Mouse (Mus musculus): ENCODE measurements around the gene Phf23. TPM values are rescaled to one million over a fixed set of nuclear protein-coding genes. Genes with fewer than 3 reads are reported as not detected.
"Not testable (repeated sequence)": the region's sequence is repeated elsewhere in the genome, so short reads cannot be mapped to it uniquely, and the experiment has no call there.

The Phf23 gene
- polyA plus RNA-seq, 1 experiment from 2014 or later: 96.2 TPM

- DNase-seq (ENCODE audit: extremely low spot score, low spot score): no peak
These were observed 15.4 kb downstream of the Phf23 start for GRCm38 (mm10) chr11:70010961-70011360.

DNA sequence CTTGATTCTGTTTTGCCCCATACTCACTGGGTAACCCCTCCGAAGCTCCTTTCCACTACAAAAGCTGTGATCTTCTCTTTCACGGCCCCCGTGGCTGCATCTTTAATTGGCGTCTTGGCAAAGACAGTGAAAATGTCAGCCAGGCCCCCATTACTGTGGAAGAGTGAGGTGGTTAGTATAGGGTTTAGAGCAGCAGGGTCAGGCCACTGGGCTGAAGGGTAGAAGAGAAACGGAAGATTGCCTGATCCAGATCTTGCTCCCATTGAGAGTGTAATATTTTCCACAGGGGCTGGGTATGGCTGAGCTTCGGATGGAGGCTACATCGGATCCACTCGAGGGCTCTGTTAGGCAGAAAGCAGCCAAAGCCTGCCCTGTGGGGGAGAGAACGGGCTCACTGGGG, 17.4 kb downstream of the Phf23 start:
- H3K4me3 ChIP-seq: no peak overlapping the region
- no peaks in the 10 kb centered on the region for H3K9me3 ChIP-seq
- peaks cover 60% of the 10 kb centered on the region for H3K36me3 ChIP-seq (replicated peaks)
- DNase-seq (ENCODE audit: extremely low spot score, low spot score): no peak
- no peaks in the 10 kb centered on the region for H3K27me3 ChIP-seq (ENCODE audit: poor library complexity, severe bottlenecking)
- 93% methylated on average over 9 of the region's 9 CpGs for whole genome bisulfite sequencing
- peaks cover 42% of the 10 kb centered on the region for H3K4me1 ChIP-seq
- no peak overlapping the region for H3K27ac ChIP-seq

More at GRCm38 (mm10) chr11:70010961-70011360, 15.4 kb downstream of the Phf23 start:
- H3K36me3 ChIP-seq (replicated peaks): peaks cover 80% of the 10 kb centered on the region
- H3K4me3 ChIP-seq: no peak overlapping the region
- 86% methylated on average over 10 of the region's 10 CpGs for WGBS
- peaks cover 26% of the 10 kb centered on the region for H3K4me1 ChIP-seq
- H3K27me3 ChIP-seq (ENCODE audit: poor library complexity, severe bottlenecking): no peaks in the 10 kb centered on the region
- no peak overlapping the region for H3K27ac ChIP-seq
- no peaks in the 10 kb centered on the region for H3K9me3 ChIP-seq

DNA sequence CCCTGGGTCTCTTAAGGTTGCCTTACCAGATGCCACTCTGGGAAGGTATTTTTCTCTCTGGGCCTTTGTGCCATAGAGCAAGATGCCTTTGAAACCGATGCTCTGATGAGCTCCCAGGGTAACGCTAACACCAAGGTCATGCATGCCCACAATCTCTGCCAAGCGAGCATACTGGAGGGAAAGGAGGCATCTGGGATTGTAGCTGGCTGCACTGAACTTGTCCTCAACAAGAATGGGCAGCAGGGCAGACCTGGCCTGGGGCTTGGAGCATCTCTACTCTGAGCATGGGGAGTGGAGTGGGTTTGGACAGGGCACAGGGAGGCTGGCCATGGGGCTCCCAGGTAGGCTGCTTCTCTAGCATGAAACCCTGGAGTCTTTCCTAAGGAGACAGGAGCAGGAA, 17.8 kb downstream of the Phf23 start:
- no peaks in the 10 kb centered on the region for H3K27me3 ChIP-seq (ENCODE audit: poor library complexity, severe bottlenecking)
- DNase-seq (ENCODE audit: extremely low spot score, low spot score): no peak
- H3K4me1 ChIP-seq: peaks cover 47% of the 10 kb centered on the region
- no peak overlapping the region for H3K27ac ChIP-seq
- 92% methylated on average over 3 of the region's 3 CpGs for WGBS
- H3K9me3 ChIP-seq: no peaks in the 10 kb centered on the region
- no peak overlapping the region; the same call in 1 of the 2 replicates for H3K4me3 ChIP-seq
- H3K36me3 ChIP-seq (replicated peaks): peaks cover 55% of the 10 kb centered on the region

DNA sequence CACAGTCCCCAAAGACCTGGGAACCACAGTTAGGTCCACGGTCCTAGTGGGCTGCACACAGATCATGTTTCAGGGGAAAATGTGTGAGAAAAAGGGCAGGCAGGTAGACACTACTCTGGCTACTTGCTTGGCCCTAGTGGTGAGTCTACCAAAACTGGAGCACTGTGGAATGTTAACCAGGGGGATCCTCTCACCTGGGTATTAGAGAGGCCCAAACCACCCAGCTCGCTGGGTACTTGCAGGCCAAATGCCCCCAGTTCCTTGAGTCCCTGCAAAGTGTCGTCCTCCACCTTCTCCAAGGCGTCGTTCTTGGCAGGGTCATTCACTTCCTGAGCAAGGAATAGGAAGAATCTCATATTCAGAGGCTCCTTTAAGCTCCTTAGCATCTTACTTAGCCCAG, 18.5 kb downstream of the Phf23 start:
- DNase-seq (ENCODE audit: extremely low spot score, low spot score): no peak
- H3K4me1 ChIP-seq: peaks cover 54% of the 10 kb centered on the region
- peaks cover 49% of the 10 kb centered on the region for H3K36me3 ChIP-seq (replicated peaks)
- H3K27ac ChIP-seq: no peak overlapping the region
- 65% methylated on average over 5 of the region's 5 CpGs for WGBS
- no peaks in the 10 kb centered on the region for H3K9me3 ChIP-seq
- H3K27me3 ChIP-seq (ENCODE audit: poor library complexity, severe bottlenecking): no peaks in the 10 kb centered on the region
- peak overlapping the region; percentile 65; the same call in 1 of the 2 replicates for H3K4me3 ChIP-seq

GRCm38 (mm10) chr11:70014880-70015558, 19.4 kb downstream of the Phf23 start, which contains the start of gene Acadvl:
Acadvl (minus strand) TSS chr11:70015411.
- Histone ChIP-seq H3K36me3 (replicated peaks) (peaks cover 39% of the 10 kb centered on the region), H3K27me3 (ENCODE audit: poor library complexity, severe bottlenecking) (no peaks in the 10 kb centered on the region), H3K4me3 (peak within 1 kb of the TSS; percentile 65), H3K9me3 (no peaks in the 10 kb centered on the region), H3K27ac (peak within 1 kb of the TSS; percentile 85), H3K4me1 (peaks cover 63% of the 10 kb centered on the region)
- DNase-seq (ENCODE audit: extremely low spot score, low spot score): peak; percentile 86
- under 1% methylated on average over 35 of the region's 35 CpGs for WGBS

GRCm38 (mm10) chr11:70015677-70016076, 20.1 kb downstream of the Phf23 start:
- Histone ChIP-seq H3K27me3 (ENCODE audit: poor library complexity, severe bottlenecking) (no peaks in the 10 kb centered on the region), H3K36me3 (replicated peaks) (peaks cover 33% of the 10 kb centered on the region), H3K4me1 (peaks cover 70% of the 10 kb centered on the region), H3K9me3 (no peaks in the 10 kb centered on the region), H3K4me3 (peak overlapping the region; percentile 65), H3K27ac (0 out of 2 replicates have a peak overlapping the region, but pooled peaks have one; percentile 85)
- DNase-seq (ENCODE audit: extremely low spot score, low spot score): no peak
- WGBS: 67% methylated on average over 6 of the region's 6 CpGs

GRCm38 (mm10) chr11:70016177-70016576, 20.6 kb downstream of the Phf23 start:
- 79% methylated on average over 2 of the region's 2 CpGs for WGBS
- not testable (repeated sequence) for DNase-seq (ENCODE audit: extremely low spot score, low spot score)

GRCm38 (mm10) chr11:70016669-70017068, 21.1 kb downstream of the Phf23 start, which contains the start of gene Dlg4:
Dlg4 (plus strand) TSS chr11:70016942.
- DNase-seq (ENCODE audit: extremely low spot score, low spot score): no peak
- Histone ChIP-seq H3K27ac (peak within 1 kb of the TSS; percentile 96), H3K36me3 (replicated peaks) (peaks cover 23% of the 10 kb centered on the region), H3K4me1 (peaks cover 80% of the 10 kb centered on the region), H3K27me3 (ENCODE audit: poor library complexity, severe bottlenecking) (no peaks in the 10 kb centered on the region), H3K9me3 (no peaks in the 10 kb centered on the region), H3K4me3 (peak within 1 kb of the TSS; percentile 77)
- WGBS: 73% methylated on average over 3 of the region's 3 CpGs

More at GRCm38 (mm10) chr11:70016177-70016576, 20.6 kb downstream of the Phf23 start:
- Histone ChIP-seq H3K36me3 (replicated peaks) (peaks cover 28% of the 10 kb centered on the region), H3K4me1 (peaks cover 75% of the 10 kb centered on the region)
- not testable (repeated sequence) for H3K9me3 ChIP-seq; H3K27ac ChIP-seq; H3K4me3 ChIP-seq; H3K27me3 ChIP-seq (ENCODE audit: poor library complexity, severe bottlenecking)

DNA sequence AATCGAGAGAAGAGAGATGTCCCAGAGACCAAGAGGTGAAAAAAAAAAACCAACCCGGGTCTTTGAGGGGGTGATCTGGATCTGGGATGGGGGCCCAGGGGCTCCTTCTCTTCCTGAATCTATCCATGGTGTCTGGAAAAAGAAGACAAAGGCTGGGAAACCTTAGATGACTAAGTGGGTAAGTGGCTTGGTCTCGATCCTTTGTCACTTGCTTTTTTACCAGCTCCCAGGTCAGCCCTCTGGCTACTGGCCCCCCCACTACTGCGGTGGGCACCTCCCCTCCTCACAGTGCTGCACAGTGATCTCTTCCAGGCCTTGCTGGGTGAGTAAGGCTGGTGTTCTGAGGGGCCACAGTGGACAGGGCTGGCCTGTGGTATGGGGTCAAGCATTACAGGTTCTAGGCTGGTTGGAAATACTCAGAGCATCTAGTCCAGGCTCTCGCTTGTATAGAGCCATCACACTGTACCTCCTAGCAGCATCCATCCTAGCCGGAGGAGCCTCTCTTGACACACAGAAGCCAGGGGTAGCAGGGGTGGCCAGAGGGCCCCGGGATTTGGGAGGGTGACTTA, 21.7 kb downstream of the Phf23 start:
- 31% methylated on average over 7 of the region's 7 CpGs for WGBS
- no peak for DNase-seq (ENCODE audit: extremely low spot score, low spot score)

DNA sequence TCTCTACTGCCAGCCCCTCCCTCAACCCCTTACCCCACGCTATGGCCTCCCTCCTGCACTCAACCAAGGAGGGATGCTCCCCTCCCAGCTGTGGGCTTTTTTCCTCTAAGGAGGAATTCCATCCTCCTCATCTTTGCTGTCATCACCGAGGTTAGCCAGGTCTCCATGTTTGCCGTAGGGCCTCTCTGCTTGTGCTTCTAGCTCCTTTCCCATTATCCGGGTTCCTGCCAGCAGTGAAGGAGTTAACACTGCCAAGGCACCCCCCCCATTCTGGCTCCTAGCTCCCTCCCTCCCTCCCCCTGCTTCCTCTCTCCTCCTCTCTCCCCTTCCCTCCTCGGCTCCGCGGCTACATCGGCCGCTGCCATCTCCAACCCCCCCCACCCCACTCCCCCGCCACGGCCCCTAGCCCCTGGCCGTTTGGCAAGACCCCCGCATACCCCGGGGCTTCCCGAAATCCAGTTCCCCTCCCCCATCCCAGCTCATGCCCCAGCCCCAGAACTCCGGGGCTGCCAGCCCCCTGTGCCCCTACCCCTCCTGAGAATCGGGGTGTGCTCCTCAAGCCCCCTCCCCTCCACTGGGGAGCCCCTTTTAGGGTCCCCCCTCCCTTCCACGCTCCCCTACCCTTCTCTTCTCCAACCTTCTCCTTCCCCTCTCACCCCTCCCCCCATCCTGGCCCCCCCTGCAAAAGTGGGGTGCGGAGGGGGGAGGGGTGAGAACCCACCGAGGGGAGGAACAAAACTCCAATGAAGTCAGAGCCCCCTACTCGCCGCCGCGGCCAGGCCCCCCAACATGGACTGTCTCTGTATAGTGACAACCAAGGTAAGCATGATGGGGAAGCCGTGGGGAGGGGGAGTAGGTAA, 22.8 kb downstream of the Phf23 start:
- peaks cover 97% of the 10 kb centered on the region for H3K4me1 ChIP-seq
- peak; percentile 79 for DNase-seq (ENCODE audit: extremely low spot score, low spot score)
- WGBS: 1% methylated on average over 25 of the region's 25 CpGs
- peaks cover 6% of the 10 kb centered on the region for H3K36me3 ChIP-seq (replicated peaks)
- H3K4me3 ChIP-seq: peak overlapping the region; percentile 77
- H3K27ac ChIP-seq: peak overlapping the region; percentile 96
- H3K9me3 ChIP-seq: no peaks in the 10 kb centered on the region
- H3K27me3 ChIP-seq (ENCODE audit: poor library complexity, severe bottlenecking): no peaks in the 10 kb centered on the region

More for the DNA sequence above, 21.7 kb downstream of the Phf23 start:
- H3K36me3 ChIP-seq (replicated peaks): peaks cover 16% of the 10 kb centered on the region
- H3K27me3 ChIP-seq (ENCODE audit: poor library complexity, severe bottlenecking): no peaks in the 10 kb centered on the region
- H3K4me1 ChIP-seq: peaks cover 86% of the 10 kb centered on the region
- H3K4me3 ChIP-seq: peak overlapping the region; percentile 77
- no peaks in the 10 kb centered on the region for H3K9me3 ChIP-seq
- peak overlapping the region; percentile 96 for H3K27ac ChIP-seq

- H3K27me3 ChIP-seq (ENCODE audit: poor library complexity, severe bottlenecking): no peaks in the 10 kb centered on the region
- DNase-seq (ENCODE audit: extremely low spot score, low spot score): no peak
- H3K4me3 ChIP-seq: peak overlapping the region; percentile 77
- peaks cover 97% of the 10 kb centered on the region for H3K4me1 ChIP-seq
- no peaks in the 10 kb centered on the region for H3K36me3 ChIP-seq (replicated peaks)
- peak overlapping the region; percentile 96 for H3K27ac ChIP-seq
- 26% methylated on average over 2 of the region's 2 CpGs for WGBS
- no peaks in the 10 kb centered on the region for H3K9me3 ChIP-seq
These were observed 24.0 kb downstream of the Phf23 start for GRCm38 (mm10) chr11:70019495-70020021.

- no peak for DNase-seq (ENCODE audit: extremely low spot score, low spot score)
- H3K4me3 ChIP-seq: peak overlapping the region; percentile 77
- WGBS: 14% methylated on average over 8 of the region's 8 CpGs
- H3K27me3 ChIP-seq (ENCODE audit: poor library complexity, severe bottlenecking): no peaks in the 10 kb centered on the region
- peak overlapping the region; percentile 96 for H3K27ac ChIP-seq
- H3K9me3 ChIP-seq: no peaks in the 10 kb centered on the region
- peaks cover 97% of the 10 kb centered on the region for H3K4me1 ChIP-seq
- H3K36me3 ChIP-seq (replicated peaks): no peaks in the 10 kb centered on the region
These were observed 24.6 kb downstream of the Phf23 start for GRCm38 (mm10) chr11:70020022-70020631.

Data from forebrain, embryonic 10.5 days (tissue).